Mouse (Mus musculus) Patski (cell line): Measurements from ENCODE around the gene Chka. TPM values are rescaled to one million over a fixed set of nuclear protein-coding genes. Genes with fewer than 3 reads are reported as not detected.
A peak's percentile ranks its signal among the peaks of the same experiment; 100 is the strongest.

Source experiments
- ATAC-seq: fragments of 100-300 bp; one replicate; pipeline ENCODE4 v1.8.0; 2021
- CTCF ChIA-PET: fragments of 350-600 bp; sonication (Branson Sonifier 250); formaldehyde crosslinking; loops from one replicate; lab custom pipeline; 2022; ENCODE audit warnings: inconsistent platforms; lab: Charles Lee
- POLR2A ChIA-PET: fragments of 350-600 bp; sonication (Branson Sonifier 250); formaldehyde crosslinking; loops from one replicate; lab custom pipeline; 2022; ENCODE audit warnings: antibody characterized with exemption, inconsistent platforms; lab: Charles Lee
- DNase-seq: peaks from one replicate; pipeline ENCODE4 v3.0.0-alpha.2; 2011; ENCODE audit warnings: low read depth, low spot score
- H3K27me3 ChIP-seq: fragments of 371-371 bp; one replicate; pipeline ENCODE4 v1.5.1; 2021
- CTCF ChIP-seq: fragments of 100-300 bp; IDR thresholded peaks from one replicate; pipeline ENCODE4 v1.5.1; 2021
- in situ Hi-C: fragments of 300-500 bp; cut with MboI; formaldehyde crosslinking; loops from 3 replicates; pipeline ENCODE4 v1.11.1; 2018; ENCODE audit warnings: low pct_unique_long_range_greater_than_20kb, mixed read lengths
- polyA plus RNA-seq: library from polyadenylated mRNA; unstranded; gene quantifications from one replicate; pipeline ENCODE4 v1.2.3, GENCODE M21; 2021

Gene Chka
- polyA plus RNA-seq, 1 experiment from 2014 or later = 169 TPM

DNA sequence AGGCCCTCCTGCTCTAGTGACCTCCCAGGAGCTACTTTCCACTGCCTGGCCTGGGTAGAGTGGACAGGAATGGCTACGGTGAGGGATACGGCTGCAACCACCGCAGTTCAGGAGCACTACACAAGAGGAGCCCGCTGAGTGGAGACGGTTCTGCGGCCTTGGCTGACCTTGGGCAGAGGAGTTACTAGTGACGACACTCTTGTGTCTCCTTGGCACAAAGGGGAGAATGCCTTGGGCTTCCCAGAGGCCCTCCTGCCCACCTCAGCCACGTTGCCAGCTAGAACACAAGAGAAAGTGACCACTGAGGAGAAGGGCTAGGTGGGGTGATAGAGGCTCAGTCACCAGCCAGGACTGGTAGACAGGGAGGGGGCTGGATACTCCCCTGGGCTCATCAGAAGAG is 72.6 kb downstream of the Chka start:
- ATAC-seq = no peak
- no peak for TF ChIP-seq CTCF
- no peaks in the 10 kb centered on the region for H3K27me3 ChIP-seq
- DNase-seq = no peak
- ChIA-PET CTCF (interaction anchor here (1.5 kb wide), 1 partner anchor 56 kb away, joined by 4 read pairs; no protein-coding TSS in a partner anchor), POLR2A (interaction anchor here (0.6 kb wide), 1 partner anchor 37 kb away, joined by 3 read pairs; no protein-coding TSS in a partner anchor)
- in situ Hi-C loops = no loop called here

DNA sequence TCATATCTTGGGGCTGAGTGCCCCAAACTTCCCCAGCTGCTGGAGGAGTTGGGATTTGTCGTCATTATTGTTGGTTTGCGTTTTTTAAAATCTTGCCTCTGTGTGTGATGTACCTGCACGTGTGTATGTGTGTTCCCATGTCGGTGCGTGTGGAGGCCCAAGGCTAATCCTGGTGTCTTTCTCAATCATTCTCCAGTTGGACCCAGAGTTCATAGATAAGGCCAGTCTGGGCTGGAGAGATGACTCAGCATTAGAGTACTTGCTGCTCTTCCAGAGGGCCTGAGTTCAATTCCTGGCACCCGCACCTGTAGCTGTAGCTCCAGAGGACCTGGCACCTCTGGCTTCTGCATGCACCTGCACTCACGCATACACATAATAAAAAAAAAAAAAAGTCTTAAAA is 73.3 kb downstream of the Chka start:
- DNase-seq (no peak), ATAC-seq (no peak)
- no peak for TF ChIP-seq CTCF
- ChIA-PET POLR2A (no interaction called here), CTCF (no interaction called here)
- no peaks in the 10 kb centered on the region for H3K27me3 ChIP-seq
- in situ Hi-C loops = no loop called here

GRCm38 (mm10) chr19:3925859-3926258 is 74.3 kb downstream of the Chka start:
- in situ Hi-C loops = no loop called here
- ChIA-PET POLR2A (interaction anchor here (1.4 kb wide), 1 partner anchor 11 kb away, joined by 4 read pairs; no protein-coding TSS in a partner anchor), CTCF (interaction anchor here (0.7 to 2.5 kb wide), 7 partner anchors 10 to 55 kb away, joined by 3 to 13 read pairs (median 3); partner anchors contain the start of gene Tcirg1)

GRCm38 (mm10) chr19:3926279-3926678 is 74.7 kb downstream of the Chka start:
- CTCF ChIA-PET = interaction anchor here (0.6 to 2.5 kb wide), 10 partner anchors 11 to 75 kb away, joined by 3 to 13 read pairs (median 3); partner anchors contain the start of genes Chka and Tcirg1
- no peaks in the 10 kb centered on the region for H3K27me3 ChIP-seq
- peak; percentile 46 for DNase-seq
- in situ Hi-C loops = no loop called here
- peak; percentile 61 for ATAC-seq
- POLR2A ChIA-PET = interaction anchor here (1.4 kb wide), 1 partner anchor 12 kb away, joined by 4 read pairs; no protein-coding TSS in a partner anchor
- no peak for TF ChIP-seq CTCF

More at GRCm38 (mm10) chr19:3925859-3926258, 74.3 kb downstream of the Chka start:
- no peak for TF ChIP-seq CTCF
- ATAC-seq (no peak), DNase-seq (no peak)
- no peaks in the 10 kb centered on the region for H3K27me3 ChIP-seq

GRCm38 (mm10) chr19:3926685-3927084 is 75.1 kb downstream of the Chka start:
- ATAC-seq (no peak), DNase-seq (no peak)
- in situ Hi-C loops = no loop called here
- CTCF ChIA-PET = interaction anchor here (0.6 to 2.5 kb wide), 9 partner anchors 11 to 76 kb away, joined by 3 to 13 read pairs (median 3); partner anchors contain the start of genes Chka and Tcirg1
- H3K27me3 ChIP-seq = no peaks in the 10 kb centered on the region
- no peak for TF ChIP-seq CTCF
- POLR2A ChIA-PET = interaction anchor here (1.4 kb wide), 1 partner anchor 12 kb away, joined by 4 read pairs; no protein-coding TSS in a partner anchor

- no peak for TF ChIP-seq CTCF
- CTCF ChIA-PET = interaction anchor here (1.0 to 2.5 kb wide), 3 partner anchors 13 to 39 kb away, joined by 3 to 13 read pairs (median 3); no protein-coding TSS in a partner anchor
- H3K27me3 ChIP-seq = no peaks in the 10 kb centered on the region
- no peak for DNase-seq
- in situ Hi-C loops = no loop called here
- no peak for ATAC-seq
- POLR2A ChIA-PET = no interaction called here
Observed at GRCm38 (mm10) chr19:3927989-3928388, 76.4 kb downstream of the Chka start.

DNA sequence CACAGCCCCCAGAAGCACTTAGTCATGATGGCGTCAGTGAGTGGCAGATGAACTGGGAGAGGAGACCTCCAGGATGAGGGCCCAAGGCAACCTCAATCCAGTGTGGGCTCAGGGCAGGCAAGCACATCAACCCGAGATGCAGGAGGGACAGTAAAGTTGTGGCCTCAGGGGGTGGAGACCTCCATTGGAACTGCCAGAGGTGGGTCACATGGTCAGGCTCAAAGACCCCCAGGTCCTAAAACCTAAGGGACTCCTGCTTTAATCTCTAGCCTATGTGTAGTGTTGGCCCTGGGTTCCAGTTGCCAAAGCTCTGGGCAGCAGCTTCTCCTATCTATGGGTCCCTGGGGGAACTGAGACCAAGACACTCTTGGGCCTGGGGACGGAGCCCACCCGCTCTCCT is 77.2 kb downstream of the Chka start:
- TF ChIP-seq CTCF = no peak
- no peak for DNase-seq
- ChIA-PET POLR2A (interaction anchor here (0.7 to 0.9 kb wide), 2 partner anchors 71 to 111 kb away, joined by 3 to 4 read pairs; no protein-coding TSS in a partner anchor), CTCF (interaction anchor here (0.9 to 1.5 kb wide), 2 partner anchors 18 to 84 kb away, joined by 3 to 4 read pairs; partner anchors contain the start of gene Ndufv1)
- in situ Hi-C loops = no loop called here
- H3K27me3 ChIP-seq = no peaks in the 10 kb centered on the region
- no peak for ATAC-seq

- ATAC-seq (peak; percentile 29), DNase-seq (peak; percentile 43)
- in situ Hi-C loops = no loop called here
- ChIA-PET POLR2A (interaction anchor here (0.7 to 0.9 kb wide), 2 partner anchors 71 to 112 kb away, joined by 3 to 4 read pairs; no protein-coding TSS in a partner anchor), CTCF (interaction anchor here (0.9 to 1.5 kb wide), 2 partner anchors 17 to 83 kb away, joined by 3 to 4 read pairs; partner anchors contain the start of gene Ndufv1)
- TF ChIP-seq CTCF = no peak
- H3K27me3 ChIP-seq = no peaks in the 10 kb centered on the region
Observed at GRCm38 (mm10) chr19:3929211-3929941, 77.8 kb downstream of the Chka start, which contains the start of gene Aldh3b1. Aldh3b1 (minus strand) TSS chr19:3929808.

- DNase-seq (no peak), ATAC-seq (no peak)
- TF ChIP-seq CTCF = no peak
- ChIA-PET POLR2A (no interaction called here), CTCF (interaction anchor here (1.5 kb wide), 1 partner anchor 82 kb away, joined by 3 read pairs; the partner anchor contains the start of gene Ndufv1)
- in situ Hi-C loops = no loop called here
- no peaks in the 10 kb centered on the region for H3K27me3 ChIP-seq
Observed at GRCm38 (mm10) chr19:3930262-3931057, 78.9 kb downstream of the Chka start.

DNA sequence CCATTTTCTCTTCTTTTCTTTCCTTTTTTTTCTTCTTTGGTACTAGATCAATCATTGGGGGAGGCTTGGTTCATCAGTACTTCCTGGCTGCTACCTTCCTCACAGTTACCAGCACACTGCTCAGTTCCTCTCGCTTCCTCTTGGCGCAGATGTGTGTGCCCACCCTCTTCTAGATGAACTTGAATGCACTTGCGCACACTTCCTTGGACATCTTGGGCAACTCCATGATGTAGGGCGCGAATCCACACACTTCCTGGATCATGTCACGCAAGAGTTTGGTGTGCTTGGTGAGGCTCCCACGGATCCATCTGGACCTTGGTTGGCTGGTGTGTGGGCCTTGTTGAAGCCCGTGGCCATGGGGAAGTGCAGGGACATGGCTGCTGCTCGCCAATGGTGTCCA is 80.1 kb downstream of the Chka start:
- DNase-seq (no peak), ATAC-seq (no peak)
- no peak for TF ChIP-seq CTCF
- no peaks in the 10 kb centered on the region for H3K27me3 ChIP-seq
- ChIA-PET CTCF (interaction anchor here (1.4 kb wide), 1 partner anchor 15 kb away, joined by 3 read pairs; no protein-coding TSS in a partner anchor), POLR2A (no interaction called here)
- in situ Hi-C loops = no loop called here
